Mouse (Mus musculus) neural tube, embryonic 12.5 days (tissue): ENCODE measurements around the gene Fn3krp. TPM values are rescaled to one million over a fixed set of nuclear protein-coding genes. Genes with fewer than 3 reads are reported as not detected.

Source experiments
- ATAC-seq: fragments of 200-750 bp; cut with Nextera tagmentation; 2 replicates; pipeline ENCODE4 v1.8.0; 2017; ENCODE audit warnings: low read depth, mild to moderate bottlenecking, moderate TSS enrichment, moderate library complexity; ENCODE audit not compliant: low FRiP score
- H3K27ac ChIP-seq: fragments of 300-500 bp; sonication (generic); 2 replicates; pipeline ENCODE4 v1.5.1; 2016
- H3K27me3 ChIP-seq: fragments of 300-500 bp; sonication (generic); replicated peaks from 2 replicates; pipeline ENCODE4 v1.6.1; 2016; ENCODE audit warnings: mild to moderate bottlenecking
- H3K36me3 ChIP-seq: fragments of 300-500 bp; sonication (generic); 2 replicates; pipeline ENCODE4 v1.6.1; 2016; ENCODE audit warnings: mild to moderate bottlenecking
- H3K4me1 ChIP-seq: fragments of 300-500 bp; sonication (generic); 2 replicates; pipeline ENCODE4 v1.6.1; 2016
- H3K4me2 ChIP-seq: fragments of 300-500 bp; sonication (generic); replicated peaks from 2 replicates; pipeline ENCODE4 v1.6.1; 2016; ENCODE audit warnings: mild to moderate bottlenecking
- H3K4me3 ChIP-seq: fragments of 300-500 bp; sonication (generic); 2 replicates; pipeline ENCODE4 v1.5.1; 2016
- H3K9ac ChIP-seq: fragments of 300-500 bp; sonication (generic); 2 replicates; pipeline ENCODE4 v1.6.1; 2016; ENCODE audit warnings: mild to moderate bottlenecking
- H3K9me3 ChIP-seq: fragments of 300-500 bp; sonication (generic); 2 replicates; pipeline ENCODE4 v1.6.1; 2016; ENCODE audit warnings: mild to moderate bottlenecking
- WGBS: fragments of 180-500 bp; shearing (Covaris S2); methylation state at CpG from one replicate; pipeline ENCODE4 v1.1.7; 2016; 5-methylcytosine and 5-hydroxymethylcytosine counted together
- polyA plus RNA-seq: library from polyadenylated mRNA; unstranded; fragments of >200 nt; fragmentation: Nextera tagmentation; extraction: Ambion mirVana; gene quantifications from 2 replicates; pipeline ENCODE4 v1.2.1, GENCODE M21; 2016

Fn3krp gene
- polyA plus RNA-seq = 7.1 and 9.7 TPM in 2 replicates

- Histone ChIP-seq H3K9ac (peak within 1 kb of the TSS; percentile 64), H3K4me1 (peaks cover 10% of the 10 kb centered on the region; the same call in 1 of the 2 replicates), H3K27me3 (no peaks in the 10 kb centered on the region), H3K9me3 (no peaks in the 10 kb centered on the region), H3K4me2 (peak within 1 kb of the TSS; percentile 80), H3K4me3 (peak within 1 kb of the TSS; percentile 73), H3K27ac (peak within 1 kb of the TSS; percentile 10; the same call in 1 of the 2 replicates), H3K36me3 (no peaks in the 10 kb centered on the region)
- ATAC-seq = peak; percentile 100
- WGBS = 2% methylated on average over 28 of the region's 28 CpGs
Observed at GRCm38 (mm10) chr11:121420830-121421552, at the start of gene Fn3krp. TSS of gene Fn3krp (plus strand) at chr11:121421401.

- Histone ChIP-seq H3K4me1 (no peaks in the 10 kb centered on the region), H3K9me3 (no peaks in the 10 kb centered on the region), H3K4me3 (no peak overlapping the region), H3K27me3 (no peaks in the 10 kb centered on the region), H3K4me2 (no peak overlapping the region), H3K36me3 (no peaks in the 10 kb centered on the region), H3K27ac (no peak overlapping the region), H3K9ac (no peak overlapping the region)
- 76% methylated on average over 6 of the region's 6 CpGs for WGBS
- ATAC-seq = no peak
Observed at GRCm38 (mm10) chr11:121373305-121373704, 47.9 kb upstream of the Fn3krp start.

- no peak overlapping the region for H3K27ac ChIP-seq
- ATAC-seq = no peak
- no peaks in the 10 kb centered on the region for H3K9me3 ChIP-seq
- H3K27me3 ChIP-seq = no peaks in the 10 kb centered on the region
- H3K36me3 ChIP-seq = no peaks in the 10 kb centered on the region
- H3K9ac ChIP-seq = no peak overlapping the region
- H3K4me1 ChIP-seq = no peaks in the 10 kb centered on the region
- H3K4me3 ChIP-seq = no peak overlapping the region
- H3K4me2 ChIP-seq = no peak overlapping the region
Observed at GRCm38 (mm10) chr11:121378644-121379043, 42.6 kb upstream of the Fn3krp start.

GRCm38 (mm10) chr11:121380294-121380693, 40.9 kb upstream of the Fn3krp start:
- H3K9me3 ChIP-seq = no peaks in the 10 kb centered on the region
- no peaks in the 10 kb centered on the region for H3K36me3 ChIP-seq
- H3K4me3 ChIP-seq = no peak overlapping the region
- no peak overlapping the region for H3K27ac ChIP-seq
- H3K4me2 ChIP-seq = no peak overlapping the region
- ATAC-seq = no peak
- H3K27me3 ChIP-seq = no peaks in the 10 kb centered on the region
- no peak overlapping the region for H3K9ac ChIP-seq
- no peaks in the 10 kb centered on the region for H3K4me1 ChIP-seq
- WGBS = 21% methylated on average over 6 of the region's 6 CpGs

- Histone ChIP-seq H3K27me3 (no peaks in the 10 kb centered on the region), H3K9me3 (no peaks in the 10 kb centered on the region), H3K27ac (no peak within 1 kb of the TSS), H3K4me2 (peak within 1 kb of the TSS; percentile 94), H3K4me3 (peak within 1 kb of the TSS; percentile 61), H3K9ac (peak within 1 kb of the TSS; percentile 54), H3K4me1 (peaks cover 14% of the 10 kb centered on the region), H3K36me3 (no peaks in the 10 kb centered on the region)
- ATAC-seq = peak; percentile 99
- 2% methylated on average over 61 of the region's 61 CpGs for WGBS
Observed at GRCm38 (mm10) chr11:121387750-121388553, 33.2 kb upstream of the Fn3krp start, which contains the start of gene Rab40b. TSS of gene Rab40b (minus strand) at chr11:121388251.

GRCm38 (mm10) chr11:121388554-121388945, 32.7 kb upstream of the Fn3krp start:
- WGBS = 19% methylated on average over 6 of the region's 6 CpGs
- no peak overlapping the region for H3K9ac ChIP-seq
- H3K4me3 ChIP-seq = peak overlapping the region; percentile 61; the same call in 1 of the 2 replicates
- H3K4me1 ChIP-seq = peaks cover 14% of the 10 kb centered on the region
- H3K4me2 ChIP-seq = peak overlapping the region; percentile 94
- H3K27ac ChIP-seq = no peak overlapping the region
- no peaks in the 10 kb centered on the region for H3K27me3 ChIP-seq
- no peaks in the 10 kb centered on the region for H3K9me3 ChIP-seq
- peak; percentile 28 for ATAC-seq
- no peaks in the 10 kb centered on the region for H3K36me3 ChIP-seq

- WGBS = 70% methylated on average over 3 of the region's 3 CpGs
- Histone ChIP-seq H3K27me3 (no peaks in the 10 kb centered on the region), H3K4me2 (no peak overlapping the region), H3K4me3 (no peak overlapping the region), H3K27ac (no peak overlapping the region), H3K36me3 (no peaks in the 10 kb centered on the region), H3K4me1 (peaks cover 14% of the 10 kb centered on the region), H3K9ac (no peak overlapping the region), H3K9me3 (no peaks in the 10 kb centered on the region)
- no peak for ATAC-seq
Observed at GRCm38 (mm10) chr11:121390793-121391192, 30.4 kb upstream of the Fn3krp start.

GRCm38 (mm10) chr11:121392405-121392804, 28.8 kb upstream of the Fn3krp start:
- H3K27ac ChIP-seq = no peak overlapping the region
- H3K27me3 ChIP-seq = no peaks in the 10 kb centered on the region
- peaks cover 12% of the 10 kb centered on the region for H3K4me1 ChIP-seq
- H3K9me3 ChIP-seq = no peaks in the 10 kb centered on the region
- no peak overlapping the region for H3K9ac ChIP-seq
- H3K36me3 ChIP-seq = no peaks in the 10 kb centered on the region
- no peak overlapping the region for H3K4me2 ChIP-seq
- no peak for ATAC-seq
- WGBS = 87% methylated on average over 3 of the region's 3 CpGs
- no peak overlapping the region for H3K4me3 ChIP-seq

- no peak for ATAC-seq
- 80% methylated on average over 3 of the region's 3 CpGs for WGBS
- Histone ChIP-seq H3K9ac (no peak overlapping the region), H3K4me1 (no peaks in the 10 kb centered on the region), H3K4me3 (no peak overlapping the region), H3K4me2 (no peak overlapping the region), H3K27me3 (no peaks in the 10 kb centered on the region), H3K27ac (no peak overlapping the region), H3K9me3 (no peaks in the 10 kb centered on the region), H3K36me3 (no peaks in the 10 kb centered on the region)
Observed at GRCm38 (mm10) chr11:121407366-121408155, 13.6 kb upstream of the Fn3krp start.

GRCm38 (mm10) chr11:121414762-121415161, 6.4 kb upstream of the Fn3krp start:
- Histone ChIP-seq H3K4me1 (no peaks in the 10 kb centered on the region), H3K27ac (no peak overlapping the region), H3K27me3 (no peaks in the 10 kb centered on the region), H3K36me3 (no peaks in the 10 kb centered on the region), H3K4me2 (no peak overlapping the region), H3K4me3 (no peak overlapping the region), H3K9me3 (no peaks in the 10 kb centered on the region), H3K9ac (no peak overlapping the region)
- ATAC-seq = no peak
- 87% methylated on average over 5 of the region's 5 CpGs for WGBS

GRCm38 (mm10) chr11:121415351-121415750, 5.8 kb upstream of the Fn3krp start:
- Histone ChIP-seq H3K27ac (no peak overlapping the region), H3K9ac (no peak overlapping the region), H3K27me3 (no peaks in the 10 kb centered on the region), H3K9me3 (no peaks in the 10 kb centered on the region), H3K36me3 (no peaks in the 10 kb centered on the region), H3K4me3 (no peak overlapping the region), H3K4me1 (no peaks in the 10 kb centered on the region), H3K4me2 (no peak overlapping the region)
- 81% methylated on average over 5 of the region's 5 CpGs for WGBS
- no peak for ATAC-seq

- Histone ChIP-seq H3K4me1 (peaks cover 10% of the 10 kb centered on the region; the same call in 1 of the 2 replicates), H3K4me3 (no peak overlapping the region), H3K9me3 (no peaks in the 10 kb centered on the region), H3K27ac (no peak overlapping the region), H3K9ac (no peak overlapping the region), H3K27me3 (no peaks in the 10 kb centered on the region), H3K4me2 (no peak overlapping the region), H3K36me3 (no peaks in the 10 kb centered on the region)
- WGBS = 86% methylated on average over 5 of the region's 5 CpGs
- no peak for ATAC-seq
Observed at GRCm38 (mm10) chr11:121417971-121418370, 3.2 kb upstream of the Fn3krp start.
